Mouse (Mus musculus) kidney, adult 2 months (tissue): ENCODE results near the gene Tnp1. TPM values are rescaled to one million over a fixed set of nuclear protein-coding genes. Genes with fewer than 3 reads are reported as not detected.
A peak's percentile ranks its signal among the peaks of the same experiment; 100 is the strongest.

Experiments
- DNase-seq: peaks from one replicate; pipeline ENCODE4 v3.0.0; 2021
- H3K27ac ChIP-seq: fragments of 200-500 bp; 2 replicates; pipeline ENCODE4 v1.5.1; 2012; ENCODE audit warnings: low read depth, low read length, control low read depth, inconsistent platforms; ENCODE audit not compliant: insufficient read depth
- H3K27me3 ChIP-seq: fragments of 200-500 bp; replicated peaks from 2 replicates; pipeline ENCODE4 v1.6.1; 2012; ENCODE audit warnings: mild to moderate bottlenecking, moderate library complexity, low read length, inconsistent platforms; ENCODE audit not compliant: control insufficient read depth, insufficient read depth
- H3K36me3 ChIP-seq: fragments of 200-500 bp; 2 replicates; pipeline ENCODE4 v1.6.1; 2012; ENCODE audit warnings: mild to moderate bottlenecking, moderate library complexity, low read length, inconsistent platforms; ENCODE audit not compliant: control insufficient read depth, insufficient read depth
- H3K4me1 ChIP-seq: fragments of 200-500 bp; 2 replicates; pipeline ENCODE4 v1.6.1; 2011; ENCODE audit warnings: low read length; ENCODE audit not compliant: control insufficient read depth, insufficient read depth
- H3K4me3 ChIP-seq: fragments of 200-500 bp; 2 replicates; pipeline ENCODE4 v1.5.1; 2011; ENCODE audit warnings: mild to moderate bottlenecking, low read depth, low read length, control low read depth; ENCODE audit not compliant: insufficient read depth
- CTCF ChIP-seq: fragments of 200-500 bp; conservative IDR thresholded peaks from 2 replicates; pipeline ENCODE4 v1.5.1; 2011; ENCODE audit warnings: low read depth, mild to moderate bottlenecking, control low read depth, low read length, moderate library complexity, mixed read lengths; ENCODE audit not compliant: insufficient read depth, insufficient read length
- POLR2A ChIP-seq: fragments of 200-500 bp; IDR thresholded peaks from one replicate; pipeline ENCODE4 v1.6.1; 2011; ENCODE audit warnings: low read depth, low read length, control low read depth
- WGBS: fragments of 180-500 bp; shearing (Covaris S2); methylation state at CpG from one replicate; pipeline ENCODE4 v1.1.7; 2018; 5-methylcytosine and 5-hydroxymethylcytosine counted together
- polyA plus RNA-seq: library from polyadenylated mRNA; depleted of rRNA; stranded (reverse); fragments of >200 nt; gene quantifications from 2 replicates; pipeline ENCODE4 v1.2.3, GENCODE M21; 2012; rRNA removed

Tnp1 gene
- polyA plus RNA-seq = 0.67 and 1.0 TPM in 2 replicates

DNA sequence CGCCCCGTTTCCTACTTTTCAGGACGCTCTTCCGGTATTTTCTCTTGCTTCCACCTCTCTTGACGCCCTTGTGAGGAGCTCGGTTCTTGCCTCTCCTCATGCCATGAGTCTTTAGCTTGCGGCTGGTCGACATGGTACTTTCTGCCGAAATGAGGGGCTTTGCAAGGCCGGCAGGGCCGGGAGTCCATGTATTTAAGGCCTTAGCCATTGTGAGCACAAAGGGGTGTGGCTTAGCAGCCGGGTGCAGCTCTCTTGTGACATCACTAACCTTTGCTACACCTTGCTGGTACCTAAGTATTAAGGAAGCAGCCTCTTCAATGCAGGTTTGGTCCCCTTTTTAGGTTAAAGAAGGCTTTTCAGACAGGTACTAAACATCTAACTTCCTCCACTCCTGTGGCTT is at the start of gene Tnp1:
TSS of gene Tnp1 (minus strand) at position 179 of the 400 bp plus-strand sequence.
- no peak for TF ChIP-seq CTCF
- TF ChIP-seq POLR2A = no peak
- Histone ChIP-seq H3K36me3 (no peaks in the 10 kb centered on the region), H3K27me3 (no peaks in the 10 kb centered on the region), H3K27ac (no peak within 1 kb of the TSS), H3K4me1 (no peaks in the 10 kb centered on the region), H3K4me3 (no peak within 1 kb of the TSS)
- 94% methylated on average over 12 of the region's 12 CpGs for WGBS
- DNase-seq = no peak

- no peak overlapping the region for H3K4me3 ChIP-seq
- TF ChIP-seq POLR2A = no peak
- DNase-seq = no peak
- WGBS = 90% methylated on average over 3 of the region's 3 CpGs
- no peaks in the 10 kb centered on the region for H3K4me1 ChIP-seq
- H3K36me3 ChIP-seq = no peaks in the 10 kb centered on the region
- no peak overlapping the region for H3K27ac ChIP-seq
- no peaks in the 10 kb centered on the region for H3K27me3 ChIP-seq
Observed at GRCm38 (mm10) chr1:73064336-73064735, 48.6 kb upstream of the Tnp1 start.

DNA sequence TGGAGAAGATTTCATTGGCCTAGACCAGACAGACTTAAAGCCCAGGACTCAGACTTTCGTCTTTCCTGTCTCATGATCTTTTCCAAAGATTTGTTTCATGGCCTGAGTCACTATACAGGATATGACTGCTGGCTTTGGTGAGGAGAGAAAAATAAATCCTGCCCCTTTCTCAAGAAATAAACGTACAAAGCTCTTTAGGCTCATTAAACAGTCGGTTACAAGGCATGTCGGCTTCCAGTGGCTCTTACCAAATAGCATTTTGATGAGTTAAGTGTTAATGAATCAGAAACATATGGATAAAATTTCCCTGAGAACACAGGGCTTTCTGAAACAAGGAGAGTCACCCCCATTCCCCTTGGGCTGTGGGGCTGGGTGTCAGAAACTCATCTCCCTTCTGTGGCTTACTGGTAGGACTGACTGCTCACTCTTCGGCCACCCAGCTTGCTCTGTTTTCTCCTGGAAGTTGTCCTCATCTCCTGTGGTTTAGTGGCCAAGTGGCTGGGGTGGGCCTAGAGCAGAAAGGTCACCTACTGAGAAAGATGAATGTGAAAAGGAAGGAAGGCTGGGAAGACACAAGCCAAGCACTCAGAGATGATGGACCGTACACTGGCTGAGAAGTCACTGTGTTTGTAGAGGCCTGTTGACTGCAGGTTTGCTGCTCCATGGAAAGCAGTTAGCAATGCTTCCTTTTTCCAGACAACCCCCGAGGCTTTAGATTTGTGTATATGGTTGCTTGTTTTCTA is 46.0 kb upstream of the Tnp1 start:
- no peaks in the 10 kb centered on the region for H3K4me1 ChIP-seq
- H3K27me3 ChIP-seq = no peaks in the 10 kb centered on the region
- WGBS = 65% methylated on average over 7 of the region's 7 CpGs
- no peaks in the 10 kb centered on the region for H3K36me3 ChIP-seq
- no peak overlapping the region for H3K27ac ChIP-seq
- H3K4me3 ChIP-seq = no peak overlapping the region
- DNase-seq = peak; percentile 23
- no peak for TF ChIP-seq POLR2A
- no peak for TF ChIP-seq CTCF

DNA sequence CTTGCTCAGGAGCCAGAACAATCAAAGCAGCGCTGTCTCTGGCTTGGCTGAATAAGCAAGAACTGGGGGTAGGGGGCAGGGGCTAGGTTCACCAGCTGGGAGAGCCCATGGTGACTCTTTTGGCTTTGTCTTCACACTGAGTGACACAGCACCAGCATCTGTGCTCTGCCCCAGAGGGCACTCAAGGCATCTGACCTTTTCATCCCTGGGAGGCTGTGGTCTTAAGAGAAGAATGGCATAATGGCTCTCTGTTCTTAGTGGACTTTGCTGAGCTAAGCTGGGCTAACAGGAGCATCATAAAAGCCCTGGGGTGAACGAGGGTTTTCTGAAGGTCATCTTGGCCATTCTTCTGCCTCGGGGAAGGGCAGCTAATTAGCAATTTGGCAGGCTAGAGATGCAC is 44.6 kb upstream of the Tnp1 start:
- DNase-seq = no peak
- no peaks in the 10 kb centered on the region for H3K4me1 ChIP-seq
- 60% methylated on average over 3 of the region's 3 CpGs for WGBS

GRCm38 (mm10) chr1:73056266-73057001 is 40.7 kb upstream of the Tnp1 start:
- DNase-seq = no peak
- Histone ChIP-seq H3K4me1 (no peaks in the 10 kb centered on the region), H3K27me3 (no peaks in the 10 kb centered on the region), H3K27ac (no peak overlapping the region), H3K4me3 (no peak overlapping the region), H3K36me3 (no peaks in the 10 kb centered on the region)
- TF ChIP-seq POLR2A (no peak), CTCF (no peak)
- 88% methylated on average over 3 of the region's 3 CpGs for WGBS

More for the DNA sequence above, 44.6 kb upstream of the Tnp1 start:
- Histone ChIP-seq H3K4me3 (no peak overlapping the region), H3K36me3 (no peaks in the 10 kb centered on the region), H3K27ac (no peak overlapping the region), H3K27me3 (no peaks in the 10 kb centered on the region)
- TF ChIP-seq POLR2A = no peak
- TF ChIP-seq CTCF = no peak

DNA sequence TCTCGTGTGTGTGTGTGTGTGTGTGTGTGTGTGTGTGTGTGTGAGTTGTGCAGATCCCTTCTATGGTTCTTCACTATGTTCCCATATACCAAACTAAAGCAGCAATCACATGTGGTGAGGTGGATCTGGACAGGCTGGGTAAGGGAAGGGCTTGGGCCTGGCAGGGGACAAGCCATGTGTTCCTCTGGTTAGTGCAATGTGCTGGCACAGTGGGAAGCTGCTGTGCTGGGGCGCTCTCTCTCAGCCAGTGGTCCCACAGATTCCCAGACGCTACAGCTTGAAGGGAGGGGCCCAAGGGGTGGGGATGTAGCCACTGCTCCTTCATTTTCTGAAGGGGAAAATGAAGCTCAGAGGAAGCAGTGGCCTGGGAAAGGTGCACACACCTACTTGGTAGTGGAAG is 40.1 kb upstream of the Tnp1 start:
- Histone ChIP-seq H3K27me3 (no peaks in the 10 kb centered on the region), H3K27ac (no peak overlapping the region), H3K36me3 (no peaks in the 10 kb centered on the region), H3K4me3 (no peak overlapping the region), H3K4me1 (no peaks in the 10 kb centered on the region)
- TF ChIP-seq POLR2A (no peak), CTCF (no peak)
- no peak for DNase-seq
- WGBS = 72% methylated on average over 3 of the region's 3 CpGs

DNA sequence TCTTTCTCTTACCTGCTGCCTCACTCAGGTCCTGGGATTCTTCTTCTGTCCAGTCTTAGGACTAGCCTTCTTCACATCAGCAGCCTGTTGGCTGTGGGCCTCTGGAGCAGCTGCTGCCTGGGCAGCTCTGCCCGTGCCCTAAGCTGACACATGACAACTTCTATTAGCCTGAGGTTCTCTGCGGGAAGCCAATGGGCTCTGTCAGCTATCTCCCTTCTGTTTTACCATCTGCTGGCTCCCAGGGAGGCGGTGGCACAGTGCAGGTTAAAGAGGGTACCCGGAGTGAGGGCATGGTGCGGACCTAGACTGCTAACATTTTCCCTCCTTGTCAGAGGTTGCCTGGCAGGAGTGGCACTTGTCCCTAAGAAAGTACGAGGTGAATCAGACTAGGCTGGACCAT is 39.5 kb upstream of the Tnp1 start:
- WGBS = 92% methylated on average over 6 of the region's 6 CpGs
- no peaks in the 10 kb centered on the region for H3K4me1 ChIP-seq
- H3K36me3 ChIP-seq = no peaks in the 10 kb centered on the region
- no peak overlapping the region for H3K4me3 ChIP-seq
- H3K27me3 ChIP-seq = no peaks in the 10 kb centered on the region
- no peak overlapping the region for H3K27ac ChIP-seq
- TF ChIP-seq POLR2A = no peak
- no peak for DNase-seq
